Mouse (Mus musculus) lung, postnatal 0 days (tissue): Measurements from ENCODE around the gene Gm10309.

Source experiments
- CTCF ChIP-seq: IDR thresholded peaks from 2 replicates; pipeline ENCODE4 v1.5.1; 2016; ENCODE audit warnings: antibody characterized with exemption, mild to moderate bottlenecking
- EP300 ChIP-seq: IDR thresholded peaks from 2 replicates; pipeline ENCODE4 v1.6.1; 2016; ENCODE audit warnings: antibody characterized with exemption, mild to moderate bottlenecking, control low read depth

DNA sequence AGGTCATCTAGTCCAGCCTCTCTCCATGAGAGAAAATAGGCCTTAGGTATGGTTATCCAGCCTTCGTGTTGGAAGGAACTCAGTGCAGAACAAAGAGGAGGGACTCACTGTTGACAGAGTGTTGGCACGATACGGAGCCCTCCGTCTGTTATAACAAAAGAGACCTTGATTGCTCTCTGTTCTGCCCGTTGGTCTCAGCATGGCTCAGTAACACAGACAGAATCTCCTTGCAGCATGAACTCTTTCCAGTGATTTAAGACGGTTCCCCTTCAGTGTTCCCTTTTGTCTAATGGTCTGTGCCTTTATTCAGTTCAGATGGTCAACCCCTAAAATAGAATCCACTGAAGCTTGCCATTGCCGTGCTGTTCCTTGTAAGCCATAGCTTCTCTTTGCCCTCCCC lies 41.5 kb upstream of the Gm10309 start:
- TF ChIP-seq CTCF (no peak), EP300 (no peak)
